Mouse (Mus musculus): Measurements from ENCODE around the gene Iqce. TPM values are rescaled to one million over a fixed set of nuclear protein-coding genes. Genes with fewer than 3 reads are reported as not detected.

Gene Iqce
- total RNA-seq, 2 experiments from 2014 or later: 14.5 to 15.0 TPM

GRCm38 (mm10) chr5:140662741-140663592 is 39.2 kb downstream of the Iqce start:
- no peak for DNase-seq (ENCODE audit: low spot score in 2 of 2)

DNA sequence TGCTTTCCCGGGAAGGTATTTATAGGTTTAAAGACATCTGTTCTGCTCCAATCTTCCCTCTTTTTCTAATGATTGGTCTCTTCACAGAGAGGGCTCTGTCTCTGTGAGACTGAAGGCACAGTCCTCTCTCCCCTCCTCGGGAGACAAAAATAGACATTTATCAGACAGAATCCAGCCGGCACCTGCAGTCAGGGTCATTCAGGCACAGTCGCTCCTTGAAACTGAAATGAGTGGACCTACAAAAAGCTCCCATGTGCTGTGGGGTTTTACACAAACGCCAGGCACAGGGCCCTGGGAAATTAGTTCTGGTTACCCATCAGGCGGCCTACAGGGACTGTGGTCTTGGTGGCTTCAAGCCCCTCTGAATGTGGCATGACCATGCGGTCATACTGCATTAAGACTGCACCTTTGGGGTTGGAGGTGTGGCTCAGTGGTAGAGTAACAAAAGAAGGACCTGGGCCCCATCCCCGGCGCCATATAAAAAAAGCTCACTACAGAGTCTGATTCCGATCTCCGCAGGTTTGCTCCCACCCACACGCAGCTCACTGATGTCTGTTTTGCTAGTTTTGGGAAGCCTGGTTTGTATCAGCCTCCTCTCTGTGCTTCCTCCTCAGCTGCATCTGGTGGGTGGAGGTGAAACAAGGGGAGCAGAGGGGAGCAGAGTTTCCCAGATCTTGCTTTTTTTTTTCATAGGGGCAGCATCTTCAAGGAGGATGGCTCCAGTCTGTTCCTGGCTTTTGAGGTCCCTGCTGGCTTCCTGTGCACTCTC is 40.1 kb downstream of the Iqce start:
- no peak for DNase-seq (ENCODE audit: low spot score in 2 of 2)

- no peak for DNase-seq (ENCODE audit: low spot score in 2 of 2)
These were observed 40.8 kb downstream of the Iqce start for GRCm38 (mm10) chr5:140661427-140661826.

DNA sequence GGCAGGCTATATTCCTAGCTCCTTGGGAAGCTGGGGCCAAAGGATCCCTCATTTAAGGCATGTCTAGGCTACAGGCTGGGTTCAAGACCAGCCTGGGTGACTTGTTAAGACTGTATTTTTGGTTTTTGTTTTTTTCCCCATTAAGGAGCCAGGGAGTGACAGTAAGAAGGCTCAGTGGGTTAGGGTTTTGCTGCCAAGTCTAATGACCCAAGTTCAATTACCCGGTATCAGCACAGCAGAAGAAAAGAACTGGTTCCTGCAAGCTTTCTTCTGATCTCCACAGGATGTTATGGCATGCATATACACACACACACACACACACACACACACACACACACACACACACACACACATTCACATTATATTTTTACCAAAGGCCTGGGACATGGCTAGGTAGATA is 41.8 kb downstream of the Iqce start:
- no peak for DNase-seq (ENCODE audit: low spot score in 2 of 2)

DNA sequence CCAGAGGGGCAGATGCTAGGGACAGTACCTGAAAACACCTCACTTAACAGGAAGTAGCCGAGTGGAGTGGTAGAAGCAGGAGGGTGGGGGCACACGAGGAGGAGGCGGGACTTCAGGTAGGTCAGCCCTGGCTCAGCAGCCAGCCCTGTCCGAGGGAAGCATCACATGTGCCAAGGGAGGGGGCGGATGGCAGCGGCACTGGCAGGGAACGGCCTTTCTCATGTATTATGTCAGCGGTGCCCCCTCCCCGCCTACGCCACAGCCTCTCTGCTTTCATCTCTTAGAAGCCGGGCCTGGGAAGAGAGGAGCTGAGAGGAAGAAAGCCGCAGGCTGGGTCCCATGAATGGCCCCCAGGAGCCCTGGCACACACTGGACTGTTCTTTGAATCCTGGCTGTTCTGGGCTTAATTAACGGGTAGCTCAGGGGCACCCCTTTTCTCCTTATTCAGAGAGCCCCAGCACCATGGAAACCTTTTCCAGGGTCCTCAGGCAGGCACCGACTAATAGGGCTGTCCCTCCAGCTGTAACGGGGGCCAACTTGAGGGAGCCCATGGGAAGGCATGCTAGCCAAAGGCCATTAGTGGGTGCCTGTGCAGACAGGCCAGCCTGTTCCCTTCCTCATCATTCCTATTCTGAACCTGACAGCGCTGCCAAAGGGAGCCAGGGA is 42.4 kb downstream of the Iqce start:
- DNase-seq (ENCODE audit: low spot score in 2 of 2): no peak

DNA sequence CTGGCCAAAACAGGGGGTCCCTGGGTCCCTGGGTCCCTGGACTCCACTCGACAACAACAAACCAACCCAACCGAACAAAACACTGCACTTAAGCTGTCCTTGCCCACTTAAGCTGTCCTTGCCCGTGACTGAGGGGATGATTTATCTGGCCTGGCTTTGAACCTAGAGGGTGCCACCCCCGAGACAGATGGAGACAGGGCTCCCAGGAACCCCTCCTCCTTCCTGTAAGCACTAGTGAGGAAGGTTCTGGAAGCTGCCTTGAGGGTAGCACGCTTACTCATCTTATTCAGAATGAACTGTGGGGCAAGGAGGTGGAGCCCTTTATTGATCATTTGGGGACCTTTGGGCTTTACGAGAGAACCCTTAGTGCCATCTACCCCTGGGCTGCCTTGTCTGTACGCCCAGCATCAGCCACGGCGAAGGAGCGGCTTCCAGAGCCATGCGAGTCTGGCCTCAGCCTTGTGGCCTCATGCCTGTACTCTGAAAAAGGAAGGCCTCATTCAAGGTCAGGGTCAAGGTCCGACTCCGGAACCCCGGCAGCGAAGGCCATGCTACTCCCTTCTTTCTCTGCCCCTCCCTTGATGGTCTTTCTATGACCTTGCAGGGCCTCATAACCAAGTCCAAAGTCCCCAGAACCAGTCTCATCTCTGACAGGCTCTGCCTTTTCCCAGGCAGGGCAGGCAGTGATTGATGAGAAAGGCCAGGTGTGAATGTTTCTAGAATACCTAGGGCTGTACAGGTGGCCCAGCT is 47.9 kb downstream of the Iqce start:
- DNase-seq (ENCODE audit: low spot score in 2 of 2): no peak

DNA sequence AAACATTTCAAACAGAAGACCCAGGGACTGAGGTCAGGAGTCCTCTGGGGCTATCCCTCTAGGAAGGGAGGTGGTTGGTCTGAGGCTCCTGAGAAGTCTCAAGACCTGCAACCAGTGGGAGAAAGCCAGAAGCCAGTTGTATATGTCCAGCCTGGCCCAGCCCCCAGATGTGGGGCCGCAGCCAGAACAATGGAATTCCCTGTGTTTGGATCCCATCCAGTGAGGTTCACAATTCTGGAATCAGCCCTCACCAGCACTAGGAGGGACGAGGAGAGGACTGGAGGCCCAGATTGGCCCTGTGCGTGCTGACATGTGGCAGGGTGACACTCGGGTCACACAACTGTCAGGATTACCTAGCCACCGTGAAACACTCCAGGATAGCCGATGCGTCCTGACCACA is 49.6 kb downstream of the Iqce start:
- peak in 1 of 2 experiments; percentile 34 for DNase-seq (ENCODE audit: low spot score in 2 of 2)

- no peak for DNase-seq (ENCODE audit: low spot score in 2 of 2)
These were observed 50.9 kb downstream of the Iqce start for GRCm38 (mm10) chr5:140651231-140651630.

DNA sequence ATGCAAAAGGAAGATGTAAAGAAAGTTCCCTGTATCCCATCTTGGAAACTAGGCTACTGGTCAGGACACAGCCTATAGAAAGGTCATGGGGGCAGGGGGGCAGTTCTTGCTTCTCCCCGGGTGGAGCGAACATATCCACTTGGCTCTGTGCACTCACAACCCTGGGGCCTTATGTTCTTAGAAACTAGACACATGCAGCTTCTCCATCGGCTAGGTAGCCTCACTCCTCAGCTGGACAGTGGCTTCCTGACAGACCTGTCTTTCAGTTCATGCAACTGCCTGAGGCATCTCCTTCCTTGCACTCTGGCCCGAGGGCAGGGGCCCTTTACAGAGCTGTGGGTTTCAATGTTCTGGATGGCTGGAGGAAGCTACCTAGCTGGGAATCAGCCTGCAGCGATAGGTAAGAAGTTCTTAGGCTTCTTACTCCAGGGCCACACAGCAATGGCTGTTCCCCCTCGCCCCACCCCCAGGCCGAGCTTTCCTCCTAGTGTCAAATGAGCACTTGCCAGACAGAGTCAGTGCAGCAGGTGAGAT is 52.2 kb downstream of the Iqce start:
- no peak for DNase-seq (ENCODE audit: low spot score in 2 of 2)

- DNase-seq (ENCODE audit: low spot score in 2 of 2): peak; percentile 97 to 98
These were observed 53.0 kb downstream of the Iqce start for GRCm38 (mm10) chr5:140649101-140649667.

DNA sequence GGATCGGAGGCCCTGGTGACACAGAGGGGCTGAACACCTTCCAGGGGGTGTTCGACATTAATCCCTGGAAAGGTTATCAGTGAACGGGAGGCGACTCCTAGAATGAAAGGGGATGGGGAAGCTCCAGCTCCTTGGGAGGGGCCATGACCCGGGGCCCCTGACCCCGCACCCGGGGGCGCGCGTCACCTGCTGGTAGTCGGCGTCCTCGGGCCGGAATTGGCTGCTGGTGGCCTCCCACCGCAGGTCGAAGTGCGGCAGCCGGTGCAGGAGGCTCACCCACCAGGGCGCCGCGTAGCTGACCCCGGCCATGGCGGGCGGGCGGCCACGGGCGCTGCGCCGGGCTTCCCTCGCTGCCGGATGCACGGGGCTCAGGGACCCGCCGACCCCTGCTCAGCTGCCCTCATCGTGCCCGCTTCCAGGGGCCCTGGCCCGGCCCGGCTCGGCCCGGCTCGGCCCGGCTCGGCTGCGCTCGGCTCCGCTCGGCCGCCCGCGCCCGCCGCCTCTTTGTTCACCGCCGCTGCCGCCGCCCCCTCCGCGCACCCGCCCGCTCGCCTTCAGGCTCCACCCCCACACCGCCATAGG is 53.6 kb downstream of the Iqce start, which contains the start of gene Ttyh3:
Ttyh3 (minus strand) TSS at position 513 of the 582 bp plus-strand sequence.
- peak in 1 of 2 experiments; percentile 60 for DNase-seq (ENCODE audit: low spot score in 2 of 2)

- DNase-seq (ENCODE audit: low spot score in 2 of 2): peak in 1 of 2 experiments; percentile 65
These were observed 54.2 kb downstream of the Iqce start for GRCm38 (mm10) chr5:140647821-140648518.

- DNase-seq (ENCODE audit: low spot score in 2 of 2): no peak
These were observed 55.0 kb downstream of the Iqce start for GRCm38 (mm10) chr5:140647031-140647760.

DNA sequence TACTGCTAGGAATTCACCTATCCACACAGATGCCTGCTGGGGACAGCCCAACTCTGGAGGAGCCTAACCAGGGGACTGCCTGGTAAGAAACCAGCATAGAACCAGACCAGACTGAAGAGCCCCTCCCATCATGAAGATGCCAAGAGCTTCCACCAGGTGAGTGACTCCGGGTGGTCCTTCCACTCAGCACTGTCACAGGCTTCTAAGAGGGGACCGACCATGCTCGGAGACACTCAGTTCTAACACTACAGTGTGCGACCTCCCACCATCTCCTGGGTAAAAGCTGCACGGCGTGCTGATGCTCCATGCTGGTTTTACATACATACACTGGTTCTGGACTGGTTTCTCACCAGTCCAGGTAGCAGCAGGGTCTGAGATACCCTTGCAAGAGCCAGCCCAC is 56.0 kb downstream of the Iqce start:
- DNase-seq (ENCODE audit: low spot score in 2 of 2): no peak

DNA sequence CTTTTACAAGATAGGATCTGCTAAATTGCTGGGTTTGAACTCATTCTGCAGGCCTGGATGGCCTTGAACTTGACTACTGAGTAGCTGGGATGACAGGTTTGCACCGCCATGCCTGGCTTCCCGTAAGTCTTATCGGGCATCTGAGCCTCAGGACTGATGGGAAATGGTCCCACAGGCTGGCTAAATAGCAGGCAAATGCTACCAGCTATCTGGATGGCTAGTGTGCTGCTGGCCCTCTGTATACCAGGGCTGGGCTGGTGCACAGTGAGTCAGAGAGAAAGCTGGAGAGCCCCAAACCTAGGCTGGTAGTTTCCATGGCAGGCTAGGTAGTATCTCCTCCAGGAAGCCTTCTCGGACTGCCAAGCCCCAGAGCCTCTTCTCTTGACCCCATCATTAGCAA is 56.7 kb downstream of the Iqce start:
- DNase-seq (ENCODE audit: low spot score in 2 of 2): no peak

- no peak for DNase-seq (ENCODE audit: low spot score in 2 of 2)
These were observed 57.4 kb downstream of the Iqce start for GRCm38 (mm10) chr5:140644702-140645201.

- no peak for DNase-seq (ENCODE audit: low spot score in 2 of 2)
These were observed 57.9 kb downstream of the Iqce start for GRCm38 (mm10) chr5:140644263-140644662.

- no peak for DNase-seq (ENCODE audit: low spot score in 2 of 2)
These were observed 60.1 kb downstream of the Iqce start for GRCm38 (mm10) chr5:140642076-140642475.

Measured in gastrocnemius, postnatal 4 days (tissue).